Mouse (Mus musculus) heart, postnatal 36 days (tissue): ENCODE measurements around the gene Slc25a18. TPM values are rescaled to one million over a fixed set of nuclear protein-coding genes. Genes with fewer than 3 reads are reported as not detected.

ENCODE experiments used
- DNase-seq, 2 experiments: peaks; one replicate each; pipeline ENCODE4 v3.0.0; 2021 to 2022
- intact Hi-C: fragments of 180-260 bp; cut with DNase I; formaldehyde crosslinking; loops from one replicate; pipeline ENCODE4 v1.15.1; 2025
- microRNA-seq, 2 experiments: library from miRNA; unstranded; fragments of <30 nt; microRNA quantifications; one replicate each; pipeline ENCODE4 v1.2.0; 2021; ENCODE audit warnings: borderline number of aligned reads in 2 of 2
- total RNA-seq, 2 experiments: library from RNA; stranded (reverse); gene quantifications; 2 replicates each; pipeline ENCODE4 v1.2.3; 2021

Gene Slc25a18
- total RNA-seq, 2 experiments from 2014 or later = 0.25 TPM; not detected in 1

DNA sequence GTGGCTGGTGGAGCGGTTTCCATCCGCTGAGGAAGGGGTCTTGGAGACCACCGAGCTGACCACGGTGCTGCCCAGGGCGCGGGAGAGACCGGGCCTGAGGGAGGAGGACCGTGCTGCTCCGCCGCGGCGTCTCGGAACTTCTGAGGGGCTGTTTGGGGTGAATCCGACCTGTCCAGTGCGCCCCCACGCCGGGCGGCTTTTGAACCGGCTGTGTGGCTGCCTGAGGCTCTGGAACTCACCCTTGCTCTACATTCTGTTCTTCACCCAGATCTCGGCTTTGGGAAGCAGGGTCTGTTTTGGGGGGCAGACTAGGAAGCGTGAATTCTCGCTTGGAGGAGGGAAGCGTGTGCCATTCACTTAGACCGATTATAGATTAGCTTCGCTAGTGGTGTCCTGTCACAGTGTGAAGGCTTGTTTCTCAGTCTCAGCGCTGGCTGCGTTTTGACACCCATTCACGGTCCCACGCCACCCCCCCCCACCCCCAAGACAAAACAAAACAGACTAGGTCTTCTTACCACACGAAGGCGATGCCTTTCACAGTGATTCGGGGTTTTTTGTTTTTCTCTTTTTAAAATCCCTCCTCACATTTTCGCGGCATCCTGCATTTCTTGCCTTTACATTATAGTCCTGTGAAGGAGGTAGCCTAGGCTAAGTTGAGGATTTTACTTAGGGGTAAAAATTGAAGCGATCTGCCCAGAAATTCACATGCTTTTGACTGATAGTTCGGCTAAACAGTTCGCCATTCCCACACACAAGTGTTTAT, 63.2 kb downstream of the Slc25a18 start:
- intact Hi-C loops = no loop called here
- no peak for DNase-seq

DNA sequence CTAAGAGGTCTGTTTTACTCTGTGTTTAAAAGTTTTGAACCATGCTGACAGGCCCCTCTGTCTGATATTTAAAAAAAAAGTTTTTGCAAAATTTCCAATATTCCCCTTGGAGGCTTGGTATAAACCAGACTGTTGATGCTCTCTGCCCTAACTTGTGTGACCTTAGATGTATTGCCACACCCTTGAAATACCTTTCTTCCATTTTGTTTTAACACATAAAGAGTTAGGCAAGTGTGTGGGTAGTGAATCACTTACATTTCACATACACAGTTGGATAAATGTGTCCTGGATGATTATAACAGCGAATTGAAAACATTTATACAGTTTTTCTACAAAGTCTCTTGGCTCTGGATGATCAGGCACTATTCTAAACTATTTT, 63.8 kb downstream of the Slc25a18 start:
- no peak for DNase-seq
- intact Hi-C loops = no loop called here

GRCm38 (mm10) chr6:120840258-120840657, 66.9 kb downstream of the Slc25a18 start:
- no peak for DNase-seq
- intact Hi-C loops = no loop called here

GRCm38 (mm10) chr6:120841754-120842153, 68.4 kb downstream of the Slc25a18 start:
- no peak for DNase-seq
- intact Hi-C loops = no loop called here

Small RNA genes lying within 50 kb of the gene (microRNA-seq; reads per million reads assigned to microRNA genes)
- gene Gm25193 = 0 reads per million in 2 experiments

Other genes starting within 250 kb of the Slc25a18 start
- 10 to 100 TPM; 17.7 to 22.2 TPM for gene Hdhd5, start 242.3 kb upstream of the Slc25a18 start, total RNA-seq
- 10 to 100 TPM; 16.4 to 20.3 TPM for gene Cecr2, start 107.2 kb upstream of the Slc25a18 start, total RNA-seq
- gene Atp6v1e1, start 49.2 kb downstream of the Slc25a18 start, total RNA-seq = 100 to 1,000 TPM; 159 to 160 TPM
- gene Bcl2l13, start 62.6 kb downstream of the Slc25a18 start, total RNA-seq = 10 to 100 TPM; 81.5 to 88.1 TPM
- gene Bid, start 143.3 kb downstream of the Slc25a18 start, total RNA-seq = 1 to 10 TPM; 1.1 to 1.3 TPM